Mouse (Mus musculus) heart, embryonic 16.5 days (tissue): ENCODE data around the gene Rnf113a2. TPM values are rescaled to one million over a fixed set of nuclear protein-coding genes. Genes with fewer than 3 reads are reported as not detected.

ENCODE experiments used
- ATAC-seq: fragments of 200-750 bp; cut with Nextera tagmentation; replicated peaks from 2 replicates; pipeline ENCODE4 v1.8.0; 2017; ENCODE audit warnings: moderate number of reproducible peaks; ENCODE audit not compliant: insufficient read depth, low FRiP score; ENCODE audit errors: extremely low read depth
- H3K27ac ChIP-seq: fragments of 300-500 bp; sonication (generic); 2 replicates; pipeline ENCODE4 v1.5.1; 2014; ENCODE audit warnings: mild to moderate bottlenecking, low read length, control low read depth, moderate library complexity
- H3K27me3 ChIP-seq: fragments of 300-500 bp; sonication (generic); 2 replicates; pipeline ENCODE4 v1.6.1; 2014; ENCODE audit warnings: low read length, mixed read lengths; ENCODE audit not compliant: control insufficient read depth, insufficient read depth
- H3K36me3 ChIP-seq: fragments of 300-500 bp; sonication (generic); 2 replicates; pipeline ENCODE4 v1.6.1; 2014; ENCODE audit not compliant: control insufficient read depth, insufficient read depth
- H3K4me1 ChIP-seq: fragments of 300-500 bp; sonication (generic); 2 replicates; pipeline ENCODE4 v1.6.1; 2014; ENCODE audit warnings: low read length, mixed read lengths; ENCODE audit not compliant: control insufficient read depth, insufficient read depth
- H3K4me2 ChIP-seq: fragments of 300-500 bp; sonication (generic); 2 replicates; pipeline ENCODE4 v1.6.1; 2014; ENCODE audit warnings: low read depth, mild to moderate bottlenecking, control low read depth, low read length
- H3K4me3 ChIP-seq: fragments of 300-500 bp; sonication (generic); 2 replicates; pipeline ENCODE4 v1.5.1; 2014; ENCODE audit warnings: mild to moderate bottlenecking, control low read depth, low read length
- H3K9ac ChIP-seq: fragments of 300-500 bp; sonication (generic); 2 replicates; pipeline ENCODE4 v1.6.1; 2014; ENCODE audit warnings: low read length, control low read depth
- H3K9me3 ChIP-seq: fragments of 300-500 bp; sonication (generic); replicated peaks from 2 replicates; pipeline ENCODE4 v1.6.1; 2016; ENCODE audit warnings: low read length; ENCODE audit not compliant: control insufficient read depth
- WGBS: fragments of 180-500 bp; shearing (Covaris S2); extraction: QIAGEN DNeasy Blood & Tissue Kit; methylation state at CpG from one replicate; pipeline ENCODE4 v1.1.7; 2014; 5-methylcytosine and 5-hydroxymethylcytosine counted together
- polyA plus RNA-seq: library from polyadenylated mRNA; unstranded; fragments of >200 nt; fragmentation: Nextera tagmentation; extraction: Ambion mirVana; gene quantifications from 2 replicates; pipeline ENCODE4 v1.2.1, GENCODE M21; 2015

Gene Rnf113a2
- polyA plus RNA-seq, 1 experiment from 2014 or later, result 25.1 TPM

GRCm38 (mm10) chr12:84390336-84390735, 26.7 kb upstream of the Rnf113a2 start:
- Histone ChIP-seq H3K4me1 (peaks cover 8% of the 10 kb centered on the region), H3K27ac (no peak overlapping the region), H3K9ac (no peak overlapping the region), H3K4me3 (no peak overlapping the region), H3K36me3 (peaks cover 9% of the 10 kb centered on the region; the same call in 1 of the 2 replicates), H3K9me3 (no peaks in the 10 kb centered on the region), H3K27me3 (no peaks in the 10 kb centered on the region), H3K4me2 (no peak overlapping the region)
- peak; percentile 75; the same call in 1 of the 2 replicates for ATAC-seq
- WGBS, result 36% methylated on average over 6 of the region's 6 CpGs

DNA sequence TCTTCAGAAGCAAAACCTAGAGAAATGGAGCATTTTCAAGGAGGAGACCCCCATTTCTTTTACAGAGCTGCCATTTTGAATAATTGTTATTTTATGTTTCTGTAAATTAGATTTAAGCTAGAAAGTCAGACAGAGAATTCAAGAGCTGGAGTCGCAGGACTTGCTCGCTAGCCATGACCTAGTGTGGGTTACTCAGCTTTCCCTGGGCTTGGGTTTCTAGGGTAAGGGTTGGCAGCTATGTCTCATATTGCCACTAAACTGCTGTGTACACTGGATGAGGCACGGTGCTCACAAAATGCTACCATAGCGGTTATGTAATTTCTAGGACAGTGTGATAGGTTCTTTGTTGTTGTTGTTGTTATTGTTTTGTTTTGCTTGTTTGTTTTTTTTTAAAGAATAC, 24.3 kb upstream of the Rnf113a2 start:
- Histone ChIP-seq H3K36me3 (0 out of 2 replicates have a peak, but pooled peaks cover 9% of the 10 kb centered on the region), H3K27ac (no peak overlapping the region), H3K4me1 (no peaks in the 10 kb centered on the region), H3K9ac (no peak overlapping the region), H3K4me2 (no peak overlapping the region), H3K27me3 (no peaks in the 10 kb centered on the region), H3K4me3 (no peak overlapping the region), H3K9me3 (no peaks in the 10 kb centered on the region)
- WGBS, result 97% methylated on average over 4 of the region's 4 CpGs
- ATAC-seq, result no peak

GRCm38 (mm10) chr12:84393847-84394246, 23.1 kb upstream of the Rnf113a2 start:
- H3K9me3 ChIP-seq, result no peaks in the 10 kb centered on the region
- no peak overlapping the region for H3K27ac ChIP-seq
- no peaks in the 10 kb centered on the region for H3K27me3 ChIP-seq
- no peaks in the 10 kb centered on the region for H3K4me1 ChIP-seq
- ATAC-seq, result no peak
- 74% methylated on average over 5 of the region's 5 CpGs for WGBS
- H3K4me2 ChIP-seq, result no peak overlapping the region
- H3K36me3 ChIP-seq, result 0 out of 2 replicates have a peak, but pooled peaks cover 9% of the 10 kb centered on the region
- H3K9ac ChIP-seq, result no peak overlapping the region
- H3K4me3 ChIP-seq, result no peak overlapping the region

DNA sequence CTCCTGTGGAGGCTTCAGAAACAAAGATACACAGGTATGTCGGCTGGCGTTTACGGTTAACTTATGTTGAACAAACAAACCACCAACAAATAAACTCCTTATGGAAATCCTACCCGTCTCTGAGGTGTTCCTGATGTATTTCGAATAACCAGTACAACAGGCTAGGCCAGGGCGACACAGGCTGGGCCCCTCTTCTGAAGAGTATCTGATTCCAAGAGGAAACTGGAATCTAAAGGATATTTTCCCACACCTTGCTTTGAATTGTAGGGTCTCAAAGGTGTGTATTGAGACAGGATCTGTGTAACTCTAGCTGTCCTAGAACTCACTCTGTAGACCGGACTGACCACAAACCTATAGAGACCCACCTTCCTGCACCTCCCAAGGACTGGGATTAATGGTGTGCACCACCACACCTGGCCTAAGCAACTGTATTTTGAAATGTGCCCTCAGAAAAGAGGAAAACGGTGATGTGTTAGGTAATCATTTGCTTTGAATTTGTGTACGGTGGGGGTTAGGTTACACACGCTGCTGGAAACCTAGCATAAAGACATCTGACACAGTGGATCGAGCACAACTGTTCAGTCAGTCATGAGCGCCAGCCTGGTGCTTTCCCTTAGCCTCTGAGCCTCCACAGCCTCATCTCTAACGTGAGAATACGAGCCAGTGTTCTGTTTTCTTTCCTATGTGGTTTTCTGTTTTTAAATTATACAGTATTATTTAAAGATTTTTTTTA, 19.9 kb upstream of the Rnf113a2 start:
- H3K27ac ChIP-seq, result no peak overlapping the region
- H3K36me3 ChIP-seq, result 0 out of 2 replicates have a peak, but pooled peaks cover 9% of the 10 kb centered on the region
- H3K9ac ChIP-seq, result no peak overlapping the region
- WGBS, result 88% methylated on average over 14 of the region's 14 CpGs
- no peaks in the 10 kb centered on the region for H3K9me3 ChIP-seq
- H3K4me2 ChIP-seq, result no peak overlapping the region
- H3K27me3 ChIP-seq, result no peaks in the 10 kb centered on the region
- ATAC-seq, result no peak
- H3K4me1 ChIP-seq, result no peaks in the 10 kb centered on the region
- H3K4me3 ChIP-seq, result no peak overlapping the region

- no peaks in the 10 kb centered on the region; the same call in 1 of the 2 replicates for H3K4me1 ChIP-seq
- H3K36me3 ChIP-seq, result 0 out of 2 replicates have a peak, but pooled peaks cover 8% of the 10 kb centered on the region
- no peaks in the 10 kb centered on the region for H3K9me3 ChIP-seq
- no peak for ATAC-seq
- no peak overlapping the region for H3K4me2 ChIP-seq
- H3K27me3 ChIP-seq, result no peaks in the 10 kb centered on the region
- H3K9ac ChIP-seq, result no peak overlapping the region
- H3K4me3 ChIP-seq, result no peak overlapping the region
- no peak overlapping the region for H3K27ac ChIP-seq
These were observed 19.3 kb upstream of the Rnf113a2 start for GRCm38 (mm10) chr12:84397685-84398084.

- Histone ChIP-seq H3K9ac (no peak overlapping the region), H3K36me3 (0 out of 2 replicates have a peak, but pooled peaks cover 2% of the 10 kb centered on the region), H3K9me3 (no peaks in the 10 kb centered on the region), H3K4me2 (no peak overlapping the region), H3K27me3 (no peaks in the 10 kb centered on the region), H3K4me1 (peaks cover 4% of the 10 kb centered on the region; the same call in 1 of the 2 replicates), H3K4me3 (no peak overlapping the region), H3K27ac (no peak overlapping the region)
- no peak for ATAC-seq
- 84% methylated on average over 5 of the region's 5 CpGs for WGBS
These were observed 18.4 kb upstream of the Rnf113a2 start for GRCm38 (mm10) chr12:84398629-84399028.

DNA sequence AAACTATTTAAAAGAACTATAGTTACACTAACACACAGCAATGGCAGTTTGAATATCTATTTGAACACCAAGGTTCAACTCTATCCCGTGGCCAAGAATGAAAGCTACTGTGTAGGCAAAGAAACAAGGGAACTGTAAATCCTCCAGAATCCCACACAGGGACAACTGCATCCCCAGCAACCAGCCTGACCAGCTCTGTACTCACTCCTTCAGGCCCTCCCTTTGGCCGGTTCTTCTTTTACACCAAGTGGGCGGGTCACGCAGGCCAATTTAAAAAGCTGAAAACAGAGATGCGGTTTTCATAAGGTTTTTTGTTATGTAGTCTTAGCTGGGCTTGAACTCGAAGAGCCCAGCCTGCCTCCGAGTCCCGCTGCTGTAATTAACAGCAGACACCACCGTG, 17.9 kb upstream of the Rnf113a2 start:
- no peak overlapping the region for H3K9ac ChIP-seq
- no peak for ATAC-seq
- WGBS, result 77% methylated on average over 9 of the region's 9 CpGs
- no peaks in the 10 kb centered on the region for H3K27me3 ChIP-seq
- H3K27ac ChIP-seq, result no peak overlapping the region
- H3K9me3 ChIP-seq, result no peaks in the 10 kb centered on the region
- H3K4me2 ChIP-seq, result no peak overlapping the region
- peaks cover 4% of the 10 kb centered on the region; the same call in 1 of the 2 replicates for H3K4me1 ChIP-seq
- no peak overlapping the region for H3K4me3 ChIP-seq
- H3K36me3 ChIP-seq, result 0 out of 2 replicates have a peak, but pooled peaks cover 2% of the 10 kb centered on the region

DNA sequence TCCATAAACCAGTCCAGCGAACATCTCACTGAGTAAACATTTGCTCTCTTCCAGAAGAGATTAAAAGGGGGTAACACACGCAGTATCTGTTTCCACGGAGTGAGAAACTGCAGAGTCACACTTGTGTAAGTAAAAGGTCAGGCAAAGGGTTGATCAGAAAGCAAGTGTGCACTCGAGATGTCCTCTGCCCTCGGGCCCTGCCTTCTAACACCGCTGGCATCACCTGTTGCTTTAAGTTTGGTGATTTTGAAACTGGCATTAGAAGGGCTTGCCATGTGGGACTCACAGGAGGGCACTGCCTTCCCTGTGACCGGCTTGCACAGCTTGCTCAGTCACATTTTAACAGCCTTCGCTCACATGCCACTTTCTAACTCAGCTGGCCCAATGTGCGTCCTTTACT, 17.3 kb upstream of the Rnf113a2 start:
- Histone ChIP-seq H3K9ac (no peak overlapping the region), H3K9me3 (no peaks in the 10 kb centered on the region), H3K36me3 (no peaks in the 10 kb centered on the region), H3K4me1 (peaks cover 4% of the 10 kb centered on the region; the same call in 1 of the 2 replicates), H3K27ac (no peak overlapping the region), H3K4me2 (no peak overlapping the region), H3K27me3 (no peaks in the 10 kb centered on the region), H3K4me3 (no peak overlapping the region)
- 68% methylated on average over 9 of the region's 9 CpGs for WGBS
- ATAC-seq, result no peak

- Histone ChIP-seq H3K4me1 (peaks cover 4% of the 10 kb centered on the region; the same call in 1 of the 2 replicates), H3K9ac (no peak overlapping the region), H3K27me3 (no peaks in the 10 kb centered on the region), H3K4me3 (no peak overlapping the region), H3K27ac (no peak overlapping the region), H3K9me3 (no peaks in the 10 kb centered on the region), H3K4me2 (no peak overlapping the region), H3K36me3 (no peaks in the 10 kb centered on the region)
- 66% methylated on average over 3 of the region's 3 CpGs for WGBS
- ATAC-seq, result no peak
These were observed 16.9 kb upstream of the Rnf113a2 start for GRCm38 (mm10) chr12:84400068-84400467.
